Mouse (Mus musculus) thymus, adult 2 months (tissue): ENCODE results near the gene Tmem25.

Experiments
- CTCF ChIP-seq: fragments of 200-500 bp; IDR thresholded peaks from 2 replicates; pipeline ENCODE4 v1.5.1; 2012; ENCODE audit warnings: mild to moderate bottlenecking, control low read depth, low read length, moderate library complexity, borderline replicate concordance; ENCODE audit not compliant: control insufficient read depth, poor library complexity, insufficient read depth; ENCODE audit errors: extremely low read depth
- POLR2A ChIP-seq: fragments of 200-500 bp; IDR thresholded peaks from 2 replicates; pipeline ENCODE4 v1.6.1; 2012; ENCODE audit warnings: mild to moderate bottlenecking, low read length, control low read depth, moderate library complexity; ENCODE audit not compliant: control insufficient read depth, poor library complexity, insufficient read depth; ENCODE audit errors: extremely low read depth

- TF ChIP-seq CTCF (no peak), POLR2A (no peak)
These were observed 53.7 kb downstream of the Tmem25 start for GRCm38 (mm10) chr9:44745371-44745770.
